Comparison of ENCODE assay signal across 9 mouse cellular contexts in genomic region chr1:150920276-150920675, GRCm38 (mm10).
DNase-seq lines count a peak whose midpoint lies in the region; TF ChIP-seq lines count a peak whose summit lies in the region.
"Had no signal": no experiment of that assay in that cellular context is flagged by ENCODE, and none has a peak within 500 bp of the region (broad histone marks: within the 10 kb centered on the region; RNA-seq: fewer than 3 reads in every experiment).

No protein-coding gene starts in this region.

- H3K4me2 ChIP-seq in CH12.LX (ENCODE audit: insufficient read depth, low read depth, poor library complexity, severe bottlenecking) = no peak overlapping the region
- H3K4me2 ChIP-seq: hindbrain, embryonic 15.5 days had no signal

- TF ChIP-seq EP300 in heart, adult 2 months (IDR thresholded peaks at IDR 0.05; ENCODE audit: insufficient read depth, low read depth, low read length) = no peak
- no peak for TF ChIP-seq EP300 in CH12.LX (IDR thresholded peaks at IDR 0.05; ENCODE audit: low read length)

- 33% methylated on average over 6 of the region's 6 CpGs for WGBS in heart, adult 2 months

- no peak overlapping the region for H3K9ac ChIP-seq in heart, adult 2 months (ENCODE audit: low read depth, low read length)
- H3K9ac ChIP-seq in CH12.LX (ENCODE audit: insufficient read depth, low read depth) = no peak overlapping the region
- H3K9ac ChIP-seq: hindbrain, embryonic 15.5 days had no signal

- no peak overlapping the region for H3K27ac ChIP-seq in heart, adult 2 months
- no peak overlapping the region for H3K27ac ChIP-seq in CH12.LX (ENCODE audit: insufficient read depth, low read depth)
- H3K27ac ChIP-seq: hindbrain, embryonic 15.5 days had no signal

- H3K27me3 ChIP-seq in heart, adult 2 months (ENCODE audit: control insufficient read depth, insufficient read depth, low read length) = no peaks in the 10 kb centered on the region
- H3K27me3 ChIP-seq in CH12.LX (replicated peaks) = no peaks in the 10 kb centered on the region
- H3K27me3 ChIP-seq: hindbrain, embryonic 15.5 days had no signal

- dilution Hi-C loops in CH12.LX (cut with MboI; ENCODE audit: extremely low pct_ligation_motif_present, extremely low pct_unique_long_range_greater_than_20kb, low sequenced_read_pairs) = no loop called here

- in situ Hi-C loops in CH12.LX (cut with MboI; ENCODE audit: low pct_ligation_motif_present, low pct_unique_long_range_greater_than_20kb, low sequenced_read_pairs) = loop anchor here (10.0 kb wide), 1 partner anchor 375 kb away; no protein-coding TSS in a partner anchor

- TF ChIP-seq CTCF in heart, adult 2 months (IDR thresholded peaks at IDR 0.05) = peak; percentile 97
- peak; percentile 46 to 83 for TF ChIP-seq CTCF in CH12.LX (conservative IDR thresholded peaks at IDR 0.05 in 1 of 2, IDR thresholded peaks at IDR 0.05 in 1 of 2; ENCODE audit: low read depth in 2 of 2, low read length in 2 of 2)

- peak; percentile 74 for TF ChIP-seq RAD21 in CH12.LX (IDR thresholded peaks at IDR 0.05; ENCODE audit: low read depth, low read length)

- no peak for TF ChIP-seq POLR2A in heart, adult 2 months (IDR thresholded peaks at IDR 0.05; ENCODE audit: insufficient read depth, low read depth, low read length)
- no peak for TF ChIP-seq POLR2A in CH12.LX (IDR thresholded peaks at IDR 0.05; ENCODE audit: low read depth, low read length)

- no peaks in the 10 kb centered on the region for H3K9me3 ChIP-seq in CH12.LX (replicated peaks; ENCODE audit: low read length)
- H3K9me3 ChIP-seq: hindbrain, embryonic 15.5 days had no signal

- no peaks in the 10 kb centered on the region for H3K36me3 ChIP-seq in heart, adult 2 months (ENCODE audit: control insufficient read depth, insufficient read depth, low read length)
- H3K36me3 ChIP-seq in CH12.LX (replicated peaks in 1 of 2; ENCODE audit: control insufficient read depth in 1 of 2, insufficient read depth in 1 of 2, low read length in 1 of 2) = no peaks in the 10 kb centered on the region
- H3K36me3 ChIP-seq: hindbrain, embryonic 15.5 days had no signal

- 0 out of 2 replicates have a peak, but pooled peaks cover 3% of the 10 kb centered on the region for H3K4me1 ChIP-seq in heart, adult 2 months (ENCODE audit: control insufficient read depth, insufficient read depth, low read length)
- H3K4me1 ChIP-seq in CH12.LX (ENCODE audit: control insufficient read depth in 1 of 2, insufficient read depth in 2 of 2) = no peaks in the 10 kb centered on the region
- H3K4me1 ChIP-seq: hindbrain, embryonic 15.5 days had no signal

- H3K79me2 ChIP-seq in heart, adult 2 months (replicated peaks; ENCODE audit: control insufficient read depth, insufficient read depth, low read length) = peaks cover 1% of the 10 kb centered on the region; the same call in 1 of the 2 replicates
- no peaks in the 10 kb centered on the region for H3K79me2 ChIP-seq in CH12.LX (replicated peaks; ENCODE audit: control insufficient read depth, extremely low read depth, insufficient read depth, poor library complexity, severe bottlenecking)

- no peak overlapping the region for H3K4me3 ChIP-seq in heart, adult 2 months
- H3K4me3 ChIP-seq in CH12.LX (replicated peaks in 1 of 3; ENCODE audit: low read depth in 2 of 3, low read length in 2 of 3, poor library complexity in 1 of 3) = no peak overlapping the region
- H3K4me3 ChIP-seq: hindbrain, embryonic 15.5 days had no signal

- peak; percentile 30 to 52 for DNase-seq in heart, adult 2 months
- no peak for DNase-seq in heart, postnatal 25 days (ENCODE audit: low spot score)
- peak; percentile 69 for DNase-seq in CH12.LX (ENCODE audit: extremely low read depth)
- DNase-seq in c-Kit-positive CD71-negative TER-119-negative erythroid progenitor cells, embryonic 14.5 days (ENCODE audit: low read depth) = peak; percentile 50
- DNase-seq in forelimb bud, embryonic 11.5 days (ENCODE audit: low read depth, low spot score) = peak; percentile 48
- DNase-seq in layer of hippocampus, adult 11-12 months (ENCODE audit: low spot score) = peak; percentile 53
- DNase-seq in lung, postnatal 25 days (ENCODE audit: low spot score) = peak; percentile 71
- peak; percentile 41 for DNase-seq in thymus, postnatal 0 days (ENCODE audit: low spot score)

- intact Hi-C loops in heart, adult 2 months (cut with DNase I) = loop anchor here (1.0 to 2.0 kb wide), 2 partner anchors 95 to 140 kb away; no protein-coding TSS in a partner anchor
- intact Hi-C loops in heart, postnatal 25 days (cut with DNase I) = loop anchor here (2.0 to 5.0 kb wide), 5 partner anchors 57 to 379 kb away; partner anchors contain the start of gene Hmcn1

TF ChIP-seq in CH12.LX, 34 proteins besides CTCF, POLR2A, EP300 and RAD21:
- TF ChIP-seq ZC3H11A (IDR thresholded peaks at IDR 0.05; ENCODE audit: low read depth, low read length) (peak; percentile 18; the same call in 1 of the 2 replicates), SMC3 (IDR thresholded peaks at IDR 0.05; ENCODE audit: low read depth, low read length) (peak; percentile 76), MAFK (IDR thresholded peaks at IDR 0.05; ENCODE audit: insufficient replicate concordance, low read length) (no peak)
TF ChIP-seq in CH12.LX: peak in this region for 2.
